Mouse (Mus musculus) bone marrow macrophage, adult 2 months (primary cell): Measurements from ENCODE around the gene Dnajc5.

Source experiments
- CTCF ChIP-seq: IDR thresholded peaks from 2 replicates; pipeline ENCODE4 v1.5.1; 2012; ENCODE audit warnings: low read depth, mild to moderate bottlenecking, low read length, moderate library complexity
- POLR2A ChIP-seq: IDR thresholded peaks from 2 replicates; pipeline ENCODE4 v1.6.1; 2012; ENCODE audit warnings: mild to moderate bottlenecking, low read depth, low read length, borderline replicate concordance

DNA sequence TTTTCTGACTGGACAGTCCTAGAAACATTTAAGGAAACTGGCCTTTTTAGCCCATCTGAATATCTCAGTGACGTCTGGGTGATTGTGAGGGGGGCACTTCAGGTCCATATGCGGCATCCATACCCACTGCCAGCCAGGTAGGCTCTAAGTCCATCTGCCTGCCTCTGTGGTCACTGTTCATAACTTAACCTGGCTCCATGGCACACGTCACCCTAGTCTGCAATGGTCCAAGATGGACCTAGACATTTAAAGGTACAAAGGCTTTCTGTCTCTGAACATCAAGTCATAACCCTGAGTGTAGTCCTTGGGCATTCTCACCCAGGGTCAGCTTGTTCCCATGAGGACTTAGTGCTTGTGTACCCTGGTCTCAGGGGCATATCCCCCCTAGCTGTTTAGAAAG lies 47.1 kb downstream of the Dnajc5 start:
- TF ChIP-seq CTCF (no peak), POLR2A (no peak)
